Mouse (Mus musculus): ENCODE results near the gene Lztfl1. TPM values are rescaled to one million over a fixed set of nuclear protein-coding genes. Genes with fewer than 3 reads are reported as not detected.

Lztfl1 gene
- polyA plus RNA-seq, 1 experiment from 2014 or later = 68.4 TPM

- no peak overlapping the region for H3K9ac ChIP-seq (ENCODE audit: low read depth, low read length)
- no peak for DNase-seq (ENCODE audit: low spot score)
- no peak for ATAC-seq (ENCODE audit: low read depth)
- H3K4me1 ChIP-seq (ENCODE audit: control insufficient read depth, insufficient read depth, low read length) = no peaks in the 10 kb centered on the region
- H3K27ac ChIP-seq (replicated peaks; ENCODE audit: low read depth, low read length) = no peak overlapping the region
- no peaks in the 10 kb centered on the region for H3K27me3 ChIP-seq (replicated peaks; ENCODE audit: control insufficient read depth, insufficient read depth, low read length)
- 96% methylated on average over 5 of the region's 5 CpGs for WGBS
- H3K36me3 ChIP-seq (ENCODE audit: control insufficient read depth, insufficient read depth, low read length) = peaks cover 57% of the 10 kb centered on the region
- H3K4me3 ChIP-seq (ENCODE audit: low read depth, low read length) = no peak overlapping the region
- no peak overlapping the region for H3K4me2 ChIP-seq (ENCODE audit: low read depth, low read length)
- H3K9me3 ChIP-seq (ENCODE audit: control insufficient read depth, low read length) = no peaks in the 10 kb centered on the region
These were observed 15.7 kb downstream of the Lztfl1 start for GRCm38 (mm10) chr9:123701822-123702221.

- Histone ChIP-seq H3K36me3 (ENCODE audit: control insufficient read depth, insufficient read depth, low read length) (peaks cover 40% of the 10 kb centered on the region), H3K4me1 (ENCODE audit: control insufficient read depth, insufficient read depth, low read length) (no peaks in the 10 kb centered on the region), H3K27me3 (replicated peaks; ENCODE audit: control insufficient read depth, insufficient read depth, low read length) (no peaks in the 10 kb centered on the region), H3K9ac (ENCODE audit: low read depth, low read length) (no peak overlapping the region), H3K9me3 (ENCODE audit: control insufficient read depth, low read length) (no peaks in the 10 kb centered on the region), H3K27ac (replicated peaks; ENCODE audit: low read depth, low read length) (no peak overlapping the region), H3K4me3 (ENCODE audit: low read depth, low read length) (no peak overlapping the region), H3K4me2 (ENCODE audit: low read depth, low read length) (no peak overlapping the region)
- ATAC-seq (ENCODE audit: low read depth) (no peak), DNase-seq (ENCODE audit: low spot score) (no peak)
- 91% methylated on average over 3 of the region's 3 CpGs for WGBS
These were observed 21.7 kb downstream of the Lztfl1 start for GRCm38 (mm10) chr9:123695634-123696302.

GRCm38 (mm10) chr9:123688227-123688626, 29.3 kb downstream of the Lztfl1 start:
- Histone ChIP-seq H3K4me1 (ENCODE audit: control insufficient read depth, insufficient read depth, low read length) (no peaks in the 10 kb centered on the region), H3K4me2 (ENCODE audit: low read depth, low read length) (no peak overlapping the region), H3K9ac (ENCODE audit: low read depth, low read length) (no peak overlapping the region), H3K27ac (replicated peaks; ENCODE audit: low read depth, low read length) (no peak overlapping the region), H3K36me3 (ENCODE audit: control insufficient read depth, insufficient read depth, low read length) (0 out of 2 replicates have a peak, but pooled peaks cover 13% of the 10 kb centered on the region), H3K4me3 (ENCODE audit: low read depth, low read length) (no peak overlapping the region), H3K27me3 (replicated peaks; ENCODE audit: control insufficient read depth, insufficient read depth, low read length) (no peaks in the 10 kb centered on the region), H3K9me3 (ENCODE audit: control insufficient read depth, low read length) (no peaks in the 10 kb centered on the region)
- DNase-seq (ENCODE audit: low spot score) (no peak), ATAC-seq (ENCODE audit: low read depth) (no peak)
- WGBS = 65% methylated on average over 1 of the region's 1 CpGs

- H3K4me3 ChIP-seq (ENCODE audit: low read depth, low read length) = no peak overlapping the region
- WGBS = 65% methylated on average over 5 of the region's 5 CpGs
These were observed 31.3 kb downstream of the Lztfl1 start for GRCm38 (mm10) chr9:123686206-123686605.

GRCm38 (mm10) chr9:123683704-123684103, 33.8 kb downstream of the Lztfl1 start:
- Histone ChIP-seq H3K27ac (replicated peaks; ENCODE audit: low read depth, low read length) (no peak overlapping the region), H3K27me3 (replicated peaks; ENCODE audit: control insufficient read depth, insufficient read depth, low read length) (peaks cover 30% of the 10 kb centered on the region), H3K4me1 (ENCODE audit: control insufficient read depth, insufficient read depth, low read length) (no peaks in the 10 kb centered on the region), H3K4me2 (ENCODE audit: low read depth, low read length) (no peak overlapping the region), H3K9ac (ENCODE audit: low read depth, low read length) (no peak overlapping the region), H3K36me3 (ENCODE audit: control insufficient read depth, insufficient read depth, low read length) (no peaks in the 10 kb centered on the region), H3K9me3 (ENCODE audit: control insufficient read depth, low read length) (no peaks in the 10 kb centered on the region), H3K4me3 (ENCODE audit: low read depth, low read length) (no peak overlapping the region)
- 38% methylated on average over 3 of the region's 3 CpGs for WGBS
- DNase-seq (ENCODE audit: low spot score) (no peak), ATAC-seq (ENCODE audit: low read depth) (no peak)

More at GRCm38 (mm10) chr9:123686206-123686605, 31.3 kb downstream of the Lztfl1 start:
- Histone ChIP-seq H3K27me3 (replicated peaks; ENCODE audit: control insufficient read depth, insufficient read depth, low read length) (peaks cover 5% of the 10 kb centered on the region; the same call in 1 of the 2 replicates), H3K4me1 (ENCODE audit: control insufficient read depth, insufficient read depth, low read length) (no peaks in the 10 kb centered on the region), H3K4me2 (ENCODE audit: low read depth, low read length) (no peak overlapping the region), H3K9ac (ENCODE audit: low read depth, low read length) (no peak overlapping the region), H3K9me3 (ENCODE audit: control insufficient read depth, low read length) (no peaks in the 10 kb centered on the region), H3K27ac (replicated peaks; ENCODE audit: low read depth, low read length) (no peak overlapping the region), H3K36me3 (ENCODE audit: control insufficient read depth, insufficient read depth, low read length) (no peaks in the 10 kb centered on the region)
- ATAC-seq (ENCODE audit: low read depth) (no peak), DNase-seq (ENCODE audit: low spot score) (no peak)

GRCm38 (mm10) chr9:123679198-123679597, 38.3 kb downstream of the Lztfl1 start:
- no peak overlapping the region for H3K9ac ChIP-seq (ENCODE audit: low read depth, low read length)
- no peaks in the 10 kb centered on the region for H3K36me3 ChIP-seq (ENCODE audit: control insufficient read depth, insufficient read depth, low read length)
- WGBS = 16% methylated on average over 2 of the region's 2 CpGs
- H3K27me3 ChIP-seq (replicated peaks; ENCODE audit: control insufficient read depth, insufficient read depth, low read length) = peaks cover 66% of the 10 kb centered on the region
- H3K9me3 ChIP-seq (ENCODE audit: control insufficient read depth, low read length) = no peaks in the 10 kb centered on the region
- no peaks in the 10 kb centered on the region for H3K4me1 ChIP-seq (ENCODE audit: control insufficient read depth, insufficient read depth, low read length)
- H3K4me2 ChIP-seq (ENCODE audit: low read depth, low read length) = peak overlapping the region; percentile 81
- DNase-seq (ENCODE audit: low spot score) = no peak
- H3K27ac ChIP-seq (replicated peaks; ENCODE audit: low read depth, low read length) = no peak overlapping the region
- no peak for ATAC-seq (ENCODE audit: low read depth)
- H3K4me3 ChIP-seq (ENCODE audit: low read depth, low read length) = peak overlapping the region; percentile 44

GRCm38 (mm10) chr9:123678327-123679105, 39.0 kb downstream of the Lztfl1 start, which contains the start of the genes Ccr9 and Slc6a20a:
Gene Ccr9, plus strand, starts transcription at chr9:123678439.
Gene Slc6a20a, minus strand, starts transcription at chr9:123678885.
- ATAC-seq (ENCODE audit: low read depth) = peak; percentile 55; the same call in 1 of the 2 replicates
- Histone ChIP-seq H3K27ac (replicated peaks; ENCODE audit: low read depth, low read length) (no peak within 1 kb of the TSS), H3K36me3 (ENCODE audit: control insufficient read depth, insufficient read depth, low read length) (no peaks in the 10 kb centered on the region), H3K4me1 (ENCODE audit: control insufficient read depth, insufficient read depth, low read length) (no peaks in the 10 kb centered on the region), H3K4me2 (ENCODE audit: low read depth, low read length) (peak within 1 kb of the TSS; percentile 81), H3K4me3 (ENCODE audit: low read depth, low read length) (peak within 1 kb of the TSS; percentile 44), H3K9me3 (ENCODE audit: control insufficient read depth, low read length) (no peaks in the 10 kb centered on the region), H3K9ac (ENCODE audit: low read depth, low read length) (peak within 1 kb of the TSS; percentile 48; the same call in 1 of the 2 replicates), H3K27me3 (replicated peaks; ENCODE audit: control insufficient read depth, insufficient read depth, low read length) (peaks cover 66% of the 10 kb centered on the region)
- WGBS = under 1% methylated on average over 46 of the region's 73 CpGs
- DNase-seq (ENCODE audit: low spot score) = peak; percentile 19

GRCm38 (mm10) chr9:123665645-123666044, 51.9 kb downstream of the Lztfl1 start:
- H3K36me3 ChIP-seq (ENCODE audit: control insufficient read depth, insufficient read depth, low read length) = no peaks in the 10 kb centered on the region
- no peak overlapping the region for H3K4me2 ChIP-seq (ENCODE audit: low read depth, low read length)
- WGBS = 42% methylated on average over 5 of the region's 5 CpGs
- ATAC-seq (ENCODE audit: low read depth) (no peak), DNase-seq (ENCODE audit: low spot score) (peak; percentile 46)
- 0 out of 2 replicates have a peak, but pooled peaks cover 4% of the 10 kb centered on the region for H3K9me3 ChIP-seq (ENCODE audit: control insufficient read depth, low read length)
- H3K27ac ChIP-seq (replicated peaks; ENCODE audit: low read depth, low read length) = no peak overlapping the region
- H3K27me3 ChIP-seq (replicated peaks; ENCODE audit: control insufficient read depth, insufficient read depth, low read length) = no peaks in the 10 kb centered on the region
- no peak overlapping the region for H3K9ac ChIP-seq (ENCODE audit: low read depth, low read length)
- no peaks in the 10 kb centered on the region for H3K4me1 ChIP-seq (ENCODE audit: control insufficient read depth, insufficient read depth, low read length)
- no peak overlapping the region for H3K4me3 ChIP-seq (ENCODE audit: low read depth, low read length)
